Mouse (Mus musculus) limb, embryonic 11.5 days (tissue): ENCODE results near the gene Trex1. TPM values are rescaled to one million over a fixed set of nuclear protein-coding genes. Genes with fewer than 3 reads are reported as not detected.

ENCODE experiments used
- ATAC-seq: fragments of 200-750 bp; cut with Nextera tagmentation; 2 replicates; pipeline ENCODE4 v1.8.0; 2017; ENCODE audit warnings: low read depth; ENCODE audit not compliant: insufficient number of reproducible peaks, low FRiP score, low TSS enrichment
- DNase-seq: peaks from one replicate; pipeline ENCODE4 v3.0.0-alpha.2; 2015; ENCODE audit warnings: low spot score
- H3K27ac ChIP-seq: fragments of 300-500 bp; sonication (generic); replicated peaks from 2 replicates; pipeline ENCODE4 v1.5.1; 2014; ENCODE audit warnings: low read depth, mild to moderate bottlenecking, low read length
- H3K27me3 ChIP-seq: fragments of 300-500 bp; sonication (generic); 2 replicates; pipeline ENCODE4 v1.6.1; 2014; ENCODE audit warnings: mild to moderate bottlenecking, low read length, mixed read lengths; ENCODE audit not compliant: control insufficient read depth, insufficient read depth
- H3K36me3 ChIP-seq: fragments of 300-500 bp; sonication (generic); 2 replicates; pipeline ENCODE4 v1.6.1; 2014; ENCODE audit warnings: mild to moderate bottlenecking, low read length, moderate library complexity, mixed read lengths; ENCODE audit not compliant: control insufficient read depth, insufficient read depth
- H3K4me1 ChIP-seq: fragments of 300-500 bp; sonication (generic); 2 replicates; pipeline ENCODE4 v1.6.1; 2014; ENCODE audit warnings: low read length, mixed read lengths; ENCODE audit not compliant: control insufficient read depth, insufficient read depth
- H3K4me2 ChIP-seq: fragments of 300-500 bp; sonication (generic); 2 replicates; pipeline ENCODE4 v1.6.1; 2014; ENCODE audit warnings: low read depth, mild to moderate bottlenecking, moderate library complexity; ENCODE audit not compliant: severe bottlenecking
- H3K4me3 ChIP-seq: fragments of 300-500 bp; sonication (generic); 2 replicates; pipeline ENCODE4 v1.5.1; 2014; ENCODE audit warnings: low read depth, low read length
- H3K9ac ChIP-seq: fragments of 300-500 bp; sonication (generic); 2 replicates; pipeline ENCODE4 v1.6.1; 2014; ENCODE audit warnings: mild to moderate bottlenecking, low read length
- H3K9me3 ChIP-seq: fragments of 300-500 bp; sonication (generic); 2 replicates; pipeline ENCODE4 v1.6.1; 2016; ENCODE audit warnings: low read length; ENCODE audit not compliant: control insufficient read depth
- WGBS: fragments of 180-500 bp; shearing (Covaris S2); extraction: QIAGEN DNeasy Blood & Tissue Kit; methylation state at CpG from one replicate; pipeline ENCODE4 v1.1.7; 2014; 5-methylcytosine and 5-hydroxymethylcytosine counted together
- polyA plus RNA-seq: library from polyadenylated mRNA; unstranded; fragments of >200 nt; fragmentation: Nextera tagmentation; extraction: Ambion mirVana; gene quantifications from 2 replicates; pipeline ENCODE4 v1.2.1, GENCODE M21; 2014

Gene Trex1
- polyA plus RNA-seq, 1 experiment from 2014 or later = 8.2 TPM

- H3K4me3 ChIP-seq = peak overlapping the region; percentile 75
- peaks cover 36% of the 10 kb centered on the region for H3K4me1 ChIP-seq
- DNase-seq = peak; percentile 76
- H3K27me3 ChIP-seq = no peaks in the 10 kb centered on the region
- peak overlapping the region; percentile 80 for H3K4me2 ChIP-seq
- no peaks in the 10 kb centered on the region for H3K36me3 ChIP-seq
- peak overlapping the region; percentile 100 for H3K27ac ChIP-seq
- ATAC-seq = peak; percentile 65
- peak overlapping the region; percentile 99 for H3K9ac ChIP-seq
- WGBS = under 1% methylated on average over 19 of the region's 21 CpGs
- no peaks in the 10 kb centered on the region for H3K9me3 ChIP-seq
Measured at GRCm38 (mm10) chr9:109094553-109095136, 35.1 kb upstream of the Trex1 start.

GRCm38 (mm10) chr9:109093786-109094552 lies 34.4 kb upstream of the Trex1 start:
- H3K4me2 ChIP-seq = peak overlapping the region; percentile 80
- peaks cover 33% of the 10 kb centered on the region for H3K4me1 ChIP-seq
- ATAC-seq (no peak; the same call in 1 of the 2 replicates), DNase-seq (no peak)
- 13% methylated on average over 11 of the region's 11 CpGs for WGBS
- H3K9me3 ChIP-seq = no peaks in the 10 kb centered on the region
- no peak overlapping the region for H3K9ac ChIP-seq
- H3K4me3 ChIP-seq = peak overlapping the region; percentile 75
- no peaks in the 10 kb centered on the region for H3K27me3 ChIP-seq
- peak overlapping the region; percentile 100 for H3K27ac ChIP-seq
- H3K36me3 ChIP-seq = no peaks in the 10 kb centered on the region

GRCm38 (mm10) chr9:109092799-109093198 lies 33.3 kb upstream of the Trex1 start:
- whole genome bisulfite sequencing = 56% methylated on average over 6 of the region's 6 CpGs
- no peak overlapping the region for H3K4me2 ChIP-seq
- H3K4me1 ChIP-seq = peaks cover 24% of the 10 kb centered on the region
- H3K27ac ChIP-seq = no peak overlapping the region
- ATAC-seq = no peak
- H3K27me3 ChIP-seq = no peaks in the 10 kb centered on the region
- H3K4me3 ChIP-seq = no peak overlapping the region
- H3K36me3 ChIP-seq = no peaks in the 10 kb centered on the region
- no peaks in the 10 kb centered on the region for H3K9me3 ChIP-seq
- H3K9ac ChIP-seq = no peak overlapping the region
- no peak for DNase-seq

GRCm38 (mm10) chr9:109091802-109092201 lies 32.3 kb upstream of the Trex1 start:
- Histone ChIP-seq H3K4me1 (peaks cover 16% of the 10 kb centered on the region), H3K9me3 (no peaks in the 10 kb centered on the region), H3K36me3 (no peaks in the 10 kb centered on the region), H3K27me3 (no peaks in the 10 kb centered on the region), H3K4me3 (no peak overlapping the region), H3K9ac (no peak overlapping the region), H3K4me2 (no peak overlapping the region), H3K27ac (no peak overlapping the region)
- DNase-seq (no peak), ATAC-seq (no peak)
- 82% methylated on average over 8 of the region's 8 CpGs for WGBS

- H3K9ac ChIP-seq = no peak overlapping the region
- no peaks in the 10 kb centered on the region for H3K27me3 ChIP-seq
- H3K36me3 ChIP-seq = no peaks in the 10 kb centered on the region
- no peak for DNase-seq
- H3K4me2 ChIP-seq = no peak overlapping the region
- H3K9me3 ChIP-seq = no peaks in the 10 kb centered on the region
- H3K4me1 ChIP-seq = peaks cover 13% of the 10 kb centered on the region
- no peak overlapping the region for H3K27ac ChIP-seq
- no peak for ATAC-seq
- 83% methylated on average over 15 of the region's 15 CpGs for WGBS
- no peak overlapping the region for H3K4me3 ChIP-seq
Measured at GRCm38 (mm10) chr9:109090446-109090845, 30.9 kb upstream of the Trex1 start.

- ATAC-seq (no peak), DNase-seq (no peak)
- H3K27ac ChIP-seq = no peak overlapping the region
- H3K4me3 ChIP-seq = no peak overlapping the region
- no peak overlapping the region for H3K4me2 ChIP-seq
- no peaks in the 10 kb centered on the region for H3K27me3 ChIP-seq
- 26% methylated on average over 5 of the region's 5 CpGs for WGBS
- no peaks in the 10 kb centered on the region for H3K36me3 ChIP-seq
- H3K9me3 ChIP-seq = no peaks in the 10 kb centered on the region
- no peak overlapping the region for H3K9ac ChIP-seq
- 0 out of 2 replicates have a peak, but pooled peaks cover 3% of the 10 kb centered on the region for H3K4me1 ChIP-seq
Measured at GRCm38 (mm10) chr9:109087987-109088386, 28.5 kb upstream of the Trex1 start.

GRCm38 (mm10) chr9:109084922-109085321 lies 25.4 kb upstream of the Trex1 start:
- Histone ChIP-seq H3K4me2 (no peak overlapping the region), H3K4me1 (peaks cover 9% of the 10 kb centered on the region; the same call in 1 of the 2 replicates), H3K4me3 (no peak overlapping the region), H3K9ac (no peak overlapping the region), H3K9me3 (no peaks in the 10 kb centered on the region), H3K27me3 (no peaks in the 10 kb centered on the region), H3K27ac (no peak overlapping the region), H3K36me3 (peaks cover 2% of the 10 kb centered on the region; the same call in 1 of the 2 replicates)
- ATAC-seq (no peak), DNase-seq (peak; percentile 49)
- WGBS = 15% methylated on average over 2 of the region's 2 CpGs

GRCm38 (mm10) chr9:109082124-109082800 lies 22.7 kb upstream of the Trex1 start, which contains the start of the genes Ccdc51 and Tma7:
Gene Ccdc51 (plus strand): TSS chr9:109082493.
Gene Tma7 (minus strand): TSS chr9:109082587.
- DNase-seq = peak; percentile 89
- Histone ChIP-seq H3K4me2 (peak within 1 kb of the TSS; percentile 91), H3K27ac (no peak within 1 kb of the TSS), H3K9me3 (no peaks in the 10 kb centered on the region), H3K27me3 (no peaks in the 10 kb centered on the region), H3K9ac (peak within 1 kb of the TSS; percentile 72), H3K4me1 (peaks cover 7% of the 10 kb centered on the region; the same call in 1 of the 2 replicates), H3K4me3 (peak within 1 kb of the TSS; percentile 80), H3K36me3 (peaks cover 2% of the 10 kb centered on the region; the same call in 1 of the 2 replicates)
- peak; percentile 97 for ATAC-seq
- WGBS = under 1% methylated on average over 37 of the region's 37 CpGs
